Mouse (Mus musculus) stomach, postnatal 0 days (tissue): ENCODE measurements around the gene Ptprg.

ENCODE experiments used
- CTCF ChIP-seq: IDR thresholded peaks from 2 replicates; pipeline ENCODE4 v1.5.1; 2016; ENCODE audit warnings: antibody characterized with exemption, low read depth, mild to moderate bottlenecking, moderate library complexity
- EP300 ChIP-seq: optimal IDR thresholded peaks from 2 replicates; pipeline ENCODE3; 2016; ENCODE audit warnings: antibody characterized with exemption

DNA sequence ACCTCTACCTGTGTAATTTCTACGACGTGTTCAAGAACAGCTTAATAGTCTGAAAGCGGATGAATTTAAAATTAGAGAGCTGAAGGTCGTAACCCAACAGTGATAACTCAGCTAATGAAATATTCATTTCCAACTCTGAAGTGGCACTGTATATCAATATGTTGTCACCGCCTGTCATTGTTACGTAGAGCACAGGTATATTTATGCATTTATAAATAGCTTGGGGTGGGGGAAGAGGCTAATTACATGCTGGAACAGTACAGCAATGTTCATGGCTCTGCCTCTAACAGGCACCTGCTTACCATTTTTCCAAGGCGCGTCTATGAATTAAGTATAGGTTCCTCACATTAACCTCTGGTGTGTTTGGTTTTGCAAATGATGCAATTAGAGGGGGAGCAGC is 199.3 kb downstream of the Ptprg start:
- TF ChIP-seq CTCF, result no peak
- no peak for TF ChIP-seq EP300
